Mouse (Mus musculus): Measurements from ENCODE around the gene Glud1.

DNA sequence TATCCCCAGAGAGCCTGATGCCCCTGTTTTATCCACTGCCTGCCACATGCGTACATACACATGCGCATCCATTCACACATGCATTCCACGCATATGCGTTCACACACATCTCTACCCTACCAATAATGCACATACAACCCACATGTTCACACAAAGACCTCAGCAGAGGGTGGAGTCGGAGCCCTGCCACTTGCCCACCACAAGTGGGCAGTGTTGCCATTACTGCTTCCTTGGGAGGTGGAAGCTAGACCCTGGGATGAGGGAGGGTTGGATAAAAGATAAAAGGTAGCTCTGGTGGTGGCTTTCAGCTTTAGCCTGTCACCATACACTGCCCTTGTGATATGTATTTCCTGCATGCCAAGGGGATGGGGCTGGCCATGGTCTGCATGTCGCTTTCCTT is 62.1 kb downstream of the Glud1 start:
- TF ChIP-seq CTCF (IDR thresholded peaks at IDR 0.05) (peak; percentile 86), EP300 (IDR thresholded peaks at IDR 0.05) (no peak)
